Mouse (Mus musculus) spleen, adult 18-20 months (tissue): Measurements from ENCODE around the gene Man2c1.
A peak's percentile ranks its signal among the peaks of the same experiment; 100 is the strongest.

Experiments
- DNase-seq, 2 experiments: peaks; one replicate each; pipeline ENCODE4 v3.0.0; 2022; ENCODE audit warnings: mixed read lengths in 2 of 2

The Man2c1 gene

DNA sequence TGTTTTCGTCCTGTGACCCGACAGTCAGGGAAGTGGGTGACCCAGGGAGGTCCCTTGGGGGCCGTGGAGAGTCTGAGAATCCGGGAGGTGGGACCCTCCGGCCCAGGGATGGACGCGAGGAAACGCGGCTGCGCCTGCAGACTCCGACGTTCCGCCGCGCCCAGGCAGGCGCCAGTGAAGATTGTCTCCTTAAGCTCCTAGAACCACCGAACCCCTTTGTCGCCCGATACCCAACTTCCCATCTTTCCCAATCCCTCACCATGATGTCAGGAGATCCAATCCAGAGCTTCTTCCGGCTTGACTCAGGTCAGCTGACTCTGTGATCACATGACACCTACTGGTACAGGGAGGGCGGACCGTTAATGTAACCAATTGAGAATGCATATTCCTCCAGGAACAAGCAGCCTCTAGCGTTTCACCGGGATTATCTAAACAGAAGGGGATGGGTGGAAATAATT lies 27.6 kb downstream of the Man2c1 start, which contains the start of gene Commd4:
TSS of gene Commd4 (minus strand) at position 319 of the 458 bp plus-strand sequence.
- peak; percentile 55 to 75 for DNase-seq

DNA sequence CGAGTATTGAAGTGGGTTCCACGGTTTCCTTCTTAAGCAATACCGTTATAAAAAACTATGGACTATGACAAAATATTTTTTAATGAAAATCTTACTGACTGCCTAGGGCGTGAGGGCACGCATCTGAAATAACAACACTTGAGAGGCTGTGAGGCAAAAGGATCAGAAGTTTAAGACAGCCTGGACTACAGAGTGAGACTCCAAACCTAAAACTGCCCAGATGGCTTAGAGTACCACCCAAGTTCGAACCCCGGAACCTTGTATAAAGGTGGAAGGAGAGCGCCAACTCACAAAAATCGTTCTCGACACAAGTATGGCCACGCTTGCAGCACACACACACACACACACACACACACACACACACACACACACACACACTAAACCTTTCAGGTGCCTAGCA lies 28.0 kb downstream of the Man2c1 start:
- no peak for DNase-seq

DNA sequence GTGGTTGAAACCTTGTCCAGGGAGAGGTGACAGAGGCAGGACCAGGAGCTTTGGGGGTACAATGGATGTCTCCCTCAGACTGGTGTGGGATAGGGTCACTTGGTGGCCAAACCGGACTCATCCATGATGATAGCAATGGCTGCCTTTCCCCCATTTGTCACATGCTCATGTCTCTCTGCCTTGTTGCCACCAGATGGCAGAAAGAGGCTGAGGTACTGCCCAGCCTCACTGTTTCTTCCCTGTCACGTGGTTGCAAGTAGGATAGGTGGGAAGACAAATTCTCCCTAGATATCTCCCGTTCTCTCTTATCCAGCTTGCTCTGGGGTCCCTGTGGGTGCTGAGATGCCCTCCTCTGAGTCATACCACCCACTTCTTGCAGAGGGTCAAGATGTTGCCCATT lies 32.0 kb downstream of the Man2c1 start:
- no peak for DNase-seq

DNA sequence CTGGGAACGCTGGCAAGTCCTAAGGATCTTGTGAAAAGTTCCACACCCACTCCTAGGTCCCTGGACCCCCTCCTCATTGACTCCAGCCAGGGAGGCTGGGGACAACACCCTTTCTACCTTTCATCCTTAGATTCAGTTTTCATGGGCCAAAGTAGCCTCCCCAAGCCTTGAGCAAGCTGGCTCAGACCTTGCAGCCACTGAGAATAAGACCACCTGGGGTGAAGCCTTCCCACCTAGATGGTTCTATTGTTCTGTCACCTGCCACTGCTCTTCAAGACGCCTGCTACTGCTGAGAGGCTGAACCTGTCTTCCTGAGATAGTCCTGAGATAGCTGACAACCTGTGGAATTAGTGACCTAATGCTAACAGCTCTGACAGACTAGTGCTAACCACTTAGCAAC lies 32.6 kb downstream of the Man2c1 start:
- no peak for DNase-seq

DNA sequence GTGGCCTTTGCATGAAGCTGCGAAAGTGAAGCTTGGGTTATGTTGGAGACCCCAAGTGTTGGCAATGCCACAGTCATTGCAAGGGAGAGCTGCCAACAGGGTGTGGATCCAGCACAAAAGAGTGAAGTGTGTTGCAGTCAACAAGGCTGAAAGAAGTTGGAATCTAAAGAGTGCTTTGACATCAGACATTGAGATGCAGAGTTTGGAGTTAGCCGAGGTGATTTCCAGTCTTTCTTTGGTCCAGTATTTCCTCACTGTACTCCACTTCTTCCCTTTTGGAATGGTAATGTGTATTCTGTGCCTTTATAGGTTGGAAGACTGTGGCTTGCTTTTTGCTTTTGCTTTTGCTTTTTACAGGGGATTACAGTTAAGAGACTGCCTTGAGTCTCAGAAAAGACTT lies 35.7 kb downstream of the Man2c1 start:
- no peak for DNase-seq

DNA sequence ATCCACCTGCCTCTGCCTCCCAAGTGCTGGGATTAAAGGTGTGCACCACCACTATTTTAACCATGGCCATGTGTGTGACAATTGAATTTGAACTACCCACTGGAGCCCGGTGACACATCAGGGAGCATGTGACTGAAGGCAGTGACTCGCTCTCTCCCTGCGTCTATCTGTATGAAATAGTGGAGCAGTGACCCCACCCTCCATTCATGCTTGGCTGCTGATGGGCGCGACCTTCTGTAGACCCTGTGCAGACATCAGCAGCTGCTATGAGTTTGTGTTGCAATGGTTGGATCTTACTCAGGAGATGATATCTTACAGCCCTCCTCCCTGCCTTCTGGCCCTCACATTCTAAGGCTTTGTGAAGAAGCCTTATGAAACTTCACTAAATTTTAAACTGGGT lies 37.9 kb downstream of the Man2c1 start:
- no peak for DNase-seq
